Mouse (Mus musculus) spleen, postnatal 10 days (tissue): ENCODE measurements around the gene Tnfrsf21.

Source experiments
- DNase-seq, 2 experiments: peaks; one replicate each; pipeline ENCODE4 v3.0.0; 2021 to 2022; ENCODE audit warnings: low spot score in 2 of 2

The Tnfrsf21 gene

DNA sequence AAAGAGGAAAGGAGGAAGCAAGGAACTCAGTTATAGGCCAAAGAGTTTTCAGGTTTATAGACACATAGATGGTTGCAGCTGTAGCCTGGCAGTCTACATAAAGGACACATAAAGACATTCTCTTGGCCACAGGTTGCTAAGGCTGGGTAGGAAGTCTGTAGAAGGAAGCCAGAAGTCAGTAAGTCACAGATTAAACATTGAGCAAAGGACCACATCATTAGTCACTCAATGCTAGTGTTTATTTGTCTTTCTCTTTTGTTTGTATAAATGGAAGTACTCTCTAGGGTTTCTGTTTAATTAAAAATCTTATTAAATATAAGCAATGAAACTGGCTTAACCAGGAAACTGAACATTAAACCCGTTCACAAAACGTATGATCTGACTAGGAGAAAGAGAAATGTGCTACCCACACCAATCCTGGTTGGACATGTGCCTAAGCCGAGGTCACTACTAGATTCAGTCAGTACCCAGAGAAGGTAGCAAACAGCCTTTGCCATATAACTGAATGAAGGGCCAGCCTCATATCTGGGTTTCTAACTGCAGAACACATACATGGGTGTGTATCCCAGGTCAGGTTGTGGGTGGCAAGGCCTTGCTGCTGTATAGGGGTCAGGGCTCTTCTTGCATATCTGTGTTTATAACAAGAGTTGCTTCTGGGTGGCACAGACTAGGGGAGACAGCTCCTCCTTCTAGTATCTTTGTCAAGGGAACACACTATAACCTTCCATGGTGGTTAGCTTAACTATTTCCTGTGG lies 113.9 kb downstream of the Tnfrsf21 start:
- DNase-seq = no peak

DNA sequence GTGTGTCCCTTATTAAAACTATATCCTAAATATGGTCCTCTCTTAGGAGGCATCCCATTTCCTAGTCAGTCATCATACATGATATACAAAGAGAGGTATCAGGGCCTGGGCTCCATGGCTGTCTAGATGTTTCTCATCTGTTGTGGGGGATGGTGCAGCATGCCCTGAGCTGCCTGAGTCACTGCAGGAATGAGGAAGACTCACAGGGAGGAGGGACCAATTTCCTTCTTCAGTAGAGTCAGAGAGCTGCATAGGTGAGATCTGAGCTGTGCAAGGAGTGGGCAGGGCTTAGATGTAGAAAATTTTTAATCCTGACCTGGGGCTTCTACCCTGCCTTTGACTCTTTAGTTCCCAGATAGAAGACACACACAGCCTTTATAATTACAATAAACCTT lies 114.5 kb downstream of the Tnfrsf21 start:
- DNase-seq = no peak

DNA sequence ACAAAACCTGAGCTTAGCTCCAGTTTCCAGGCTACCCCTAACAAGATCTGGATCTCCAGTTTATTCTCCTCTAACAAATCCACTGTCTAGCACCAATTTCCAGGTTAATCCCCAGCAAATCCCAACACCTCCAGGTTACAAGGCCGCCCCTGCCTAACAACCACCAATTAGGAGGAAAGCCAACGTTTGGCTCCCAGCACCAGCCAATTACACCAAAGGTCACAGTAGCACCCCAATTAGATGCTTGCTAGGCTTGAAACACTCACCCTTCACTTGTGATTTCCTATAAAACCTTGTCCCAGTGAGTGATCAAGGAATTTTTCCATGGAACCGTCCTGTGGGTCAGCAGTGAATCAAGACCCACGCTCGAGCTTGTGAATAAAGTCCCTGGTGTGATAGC lies 116.1 kb downstream of the Tnfrsf21 start:
- no peak for DNase-seq

DNA sequence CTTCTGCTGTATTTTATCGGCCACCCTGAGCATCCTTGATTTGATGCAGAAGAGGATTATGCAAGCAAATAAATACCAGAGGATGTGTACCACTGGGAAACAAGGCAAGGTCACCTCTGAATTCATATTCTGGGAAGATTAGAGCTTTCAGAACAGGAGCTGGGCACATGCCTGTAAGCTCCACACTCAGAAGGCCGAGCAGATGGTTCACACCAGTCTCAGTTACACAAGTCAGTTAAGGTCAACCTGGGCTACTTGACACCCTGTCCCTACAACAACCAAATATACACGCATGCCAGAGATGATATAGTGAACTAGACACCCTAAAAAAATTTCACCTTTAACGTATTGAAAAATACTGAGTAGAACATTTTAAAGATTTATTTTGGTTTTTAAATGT lies 116.8 kb downstream of the Tnfrsf21 start:
- DNase-seq = no peak

DNA sequence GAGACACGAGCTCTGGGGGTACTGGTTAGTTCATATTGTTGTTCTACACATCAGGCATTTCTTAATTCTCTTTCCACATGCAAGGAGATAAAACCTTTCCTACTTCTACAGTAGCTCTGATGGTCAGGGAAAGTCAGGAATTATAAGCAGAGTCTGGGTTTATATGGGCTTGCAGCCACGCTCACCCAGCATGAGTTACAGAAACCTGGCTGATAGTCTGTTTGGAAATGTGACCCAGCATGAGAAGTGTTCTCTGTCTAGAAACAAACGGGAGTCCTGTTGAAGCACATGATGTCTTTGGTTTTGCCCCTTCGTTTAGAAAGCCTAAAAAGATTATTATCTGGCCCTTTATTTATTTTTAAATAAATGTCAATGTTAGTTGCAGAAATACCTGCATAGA lies 118.6 kb downstream of the Tnfrsf21 start:
- DNase-seq = no peak

DNA sequence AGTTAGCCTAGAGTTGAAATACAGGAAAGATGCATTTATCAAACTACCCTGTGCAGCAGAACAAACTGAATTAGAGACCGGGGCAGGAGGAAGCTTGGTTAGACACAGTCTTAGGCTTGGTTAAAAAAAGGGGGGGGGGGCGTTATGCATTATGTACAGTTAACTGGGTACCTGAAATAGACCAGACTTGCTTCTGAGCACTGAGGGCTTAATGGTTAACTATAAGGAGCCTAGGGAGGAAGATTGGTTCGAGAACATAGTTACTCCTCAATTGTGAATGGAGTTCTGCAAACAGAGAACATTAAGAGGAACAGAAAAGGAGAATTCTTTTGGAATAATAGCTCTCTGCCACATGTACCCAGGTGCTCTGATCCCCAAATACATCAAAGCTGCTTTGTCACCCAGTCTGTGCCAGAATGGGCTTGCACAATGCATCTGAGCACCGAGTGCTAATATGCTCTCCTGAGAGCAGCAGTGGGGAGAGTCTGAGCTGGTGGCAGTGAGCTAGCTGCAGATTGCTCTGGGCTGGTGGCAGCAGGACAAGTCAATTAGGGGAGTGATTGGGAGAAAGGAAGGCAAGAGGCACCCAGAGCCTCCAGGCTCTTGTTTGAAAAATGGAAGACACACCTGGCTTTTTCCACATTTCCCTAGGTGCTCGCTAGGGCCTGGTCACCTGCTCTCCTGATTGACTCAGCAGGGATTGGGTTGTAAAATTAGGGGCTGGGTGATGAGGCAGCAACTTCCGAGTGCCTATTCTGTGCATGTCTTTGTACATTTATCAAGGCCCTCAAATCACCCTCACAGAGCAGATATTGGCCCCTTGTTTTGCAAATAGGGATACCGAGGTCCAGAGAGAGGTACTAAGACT lies 119.3 kb downstream of the Tnfrsf21 start:
- no peak for DNase-seq

DNA sequence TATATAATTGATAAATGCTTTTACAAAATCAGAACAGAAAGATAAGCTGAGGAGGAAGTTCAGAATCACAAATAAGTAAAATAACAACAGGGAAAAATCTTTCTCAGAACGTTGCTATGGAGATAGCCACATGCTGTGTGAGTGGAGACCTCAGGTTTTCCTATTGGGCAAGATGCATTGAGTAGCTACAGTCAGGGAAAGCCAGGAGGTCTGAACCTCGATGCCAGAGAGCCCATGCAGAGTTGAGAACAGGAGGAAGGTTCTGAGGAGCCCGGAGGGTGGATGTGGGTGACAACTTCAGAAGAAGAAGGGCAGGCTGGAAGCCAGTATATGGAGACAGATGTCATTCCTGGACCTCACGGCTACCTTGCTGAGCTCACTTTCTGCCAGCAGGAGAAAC lies 120.4 kb downstream of the Tnfrsf21 start:
- no peak for DNase-seq

DNA sequence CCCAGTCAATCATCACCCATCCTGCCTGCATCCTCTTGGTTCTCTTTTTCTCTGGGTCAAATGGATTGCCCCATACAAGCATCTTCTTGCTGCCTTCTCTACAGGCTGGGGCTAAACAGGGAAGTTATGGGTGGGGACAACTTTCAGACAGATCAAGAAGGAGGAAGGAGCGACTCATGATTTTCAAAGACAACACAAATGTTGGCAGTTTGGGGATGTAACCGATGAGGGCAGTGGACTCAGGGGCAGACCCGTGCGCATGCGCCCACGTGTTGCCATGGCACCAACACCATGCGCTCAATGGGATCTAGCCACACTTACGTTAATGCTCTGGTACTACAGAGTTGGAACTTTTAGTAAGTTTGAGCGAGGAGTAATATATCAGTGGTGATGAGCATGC lies 121.5 kb downstream of the Tnfrsf21 start:
- DNase-seq = peak in 1 of 2 experiments; percentile 45

DNA sequence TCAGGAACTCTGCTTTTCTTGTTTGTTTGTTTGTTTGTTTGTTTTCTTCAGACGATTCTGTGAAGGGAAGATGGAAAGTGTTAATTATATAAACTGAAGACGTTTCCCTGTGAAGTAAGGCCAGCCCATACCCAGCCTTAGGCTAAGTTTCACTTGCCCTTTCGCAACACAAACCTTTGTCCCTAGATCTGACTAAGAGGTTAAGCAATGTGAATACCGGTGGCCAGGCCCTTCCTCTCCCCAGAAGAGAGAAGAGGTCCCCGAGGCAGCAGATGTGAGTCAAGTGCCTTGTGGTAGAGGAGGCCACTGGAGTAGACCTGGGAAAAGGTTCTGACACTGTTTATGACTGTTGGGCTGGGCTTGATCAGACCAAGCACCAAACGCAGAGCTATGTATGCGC lies 122.0 kb downstream of the Tnfrsf21 start:
- no peak for DNase-seq
